Mouse (Mus musculus): Measurements from ENCODE around the gene Kcnj4.

The Kcnj4 gene

GRCm38 (mm10) chr15:79504707-79505452 is at the start of gene Kcnj4:
Gene Kcnj4, minus strand, starts transcription at chr15:79505241.
- no peak for DNase-seq (ENCODE audit: low spot score in 2 of 2)

GRCm38 (mm10) chr15:79552566-79552965 is 47.5 kb upstream of the Kcnj4 start:
- DNase-seq (ENCODE audit: low spot score in 2 of 2), result no peak

DNA sequence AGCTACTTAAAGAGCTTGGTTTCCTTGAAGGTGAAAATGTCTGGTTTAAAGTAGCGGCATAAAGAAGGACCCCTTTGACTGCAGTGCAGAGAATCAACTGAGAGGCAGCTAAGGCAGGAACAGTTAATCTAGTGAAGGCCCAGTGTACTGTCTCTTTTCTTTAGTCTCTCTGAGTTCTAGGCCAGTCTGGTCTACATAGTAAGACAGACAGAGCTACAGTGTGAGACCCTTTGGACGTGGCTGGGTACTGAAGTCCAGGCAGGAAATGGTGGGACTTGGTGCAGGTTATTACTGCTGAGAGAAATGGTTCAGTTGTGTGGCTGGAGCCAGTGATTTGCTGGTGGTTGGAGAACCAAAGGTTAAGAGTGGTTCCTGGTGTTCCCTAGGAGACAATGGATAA is 43.2 kb upstream of the Kcnj4 start:
- DNase-seq (ENCODE audit: low spot score in 2 of 2), result no peak

DNA sequence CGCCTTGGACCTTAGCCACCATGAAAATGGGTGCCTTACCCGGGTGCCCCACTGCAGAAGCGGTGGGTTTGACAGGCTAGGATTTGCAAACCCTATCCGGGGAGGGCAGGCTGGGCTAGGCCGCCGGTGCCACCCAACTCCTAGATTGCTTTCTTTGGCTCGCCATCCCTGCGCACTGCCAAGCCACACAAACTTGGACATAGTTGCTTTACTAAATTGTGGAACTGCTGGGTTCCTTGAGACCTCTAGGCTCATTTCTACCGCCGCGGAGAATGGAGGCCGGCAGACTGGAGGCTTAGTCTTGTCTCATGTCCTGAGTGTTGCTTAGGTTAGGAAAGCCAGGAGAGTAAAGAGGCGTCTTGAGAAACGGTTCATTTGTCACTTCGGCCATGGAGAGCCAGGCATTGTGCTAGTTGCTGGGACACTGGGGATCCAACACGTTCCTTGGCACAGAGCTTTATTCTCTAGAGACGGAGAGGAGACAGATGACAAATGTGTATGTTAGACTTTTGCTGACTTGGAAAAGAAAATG is 42.3 kb upstream of the Kcnj4 start:
- DNase-seq (ENCODE audit: low spot score in 2 of 2), result no peak

GRCm38 (mm10) chr15:79546410-79547288 is 41.6 kb upstream of the Kcnj4 start, which contains the start of gene Ddx17:
Gene Ddx17, minus strand, starts transcription at chr15:79546741.
- peak; percentile 93 to 98 for DNase-seq (ENCODE audit: low spot score in 2 of 2)

GRCm38 (mm10) chr15:79545921-79546399 is 40.9 kb upstream of the Kcnj4 start:
- no peak for DNase-seq (ENCODE audit: low spot score in 2 of 2)

DNA sequence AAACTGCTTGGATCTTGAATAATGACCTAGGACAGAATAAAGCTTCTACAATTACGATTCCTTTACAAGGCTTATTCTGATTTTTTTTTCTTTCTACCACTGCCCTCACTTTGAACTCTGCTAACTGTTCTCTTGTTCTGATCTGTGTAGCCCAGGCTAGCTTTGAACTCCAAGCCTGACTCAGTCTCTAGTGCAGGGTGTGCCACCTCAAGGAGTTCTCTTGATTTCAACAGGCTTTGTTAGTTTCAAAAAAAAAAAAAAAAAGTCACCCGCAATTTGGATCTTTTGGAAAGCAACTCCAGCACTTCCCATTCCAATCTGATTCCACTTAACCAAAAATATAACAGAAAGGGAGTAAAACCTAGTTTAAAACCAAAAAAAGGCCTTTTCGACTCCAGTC is 40.5 kb upstream of the Kcnj4 start:
- DNase-seq (ENCODE audit: low spot score in 2 of 2), result no peak

DNA sequence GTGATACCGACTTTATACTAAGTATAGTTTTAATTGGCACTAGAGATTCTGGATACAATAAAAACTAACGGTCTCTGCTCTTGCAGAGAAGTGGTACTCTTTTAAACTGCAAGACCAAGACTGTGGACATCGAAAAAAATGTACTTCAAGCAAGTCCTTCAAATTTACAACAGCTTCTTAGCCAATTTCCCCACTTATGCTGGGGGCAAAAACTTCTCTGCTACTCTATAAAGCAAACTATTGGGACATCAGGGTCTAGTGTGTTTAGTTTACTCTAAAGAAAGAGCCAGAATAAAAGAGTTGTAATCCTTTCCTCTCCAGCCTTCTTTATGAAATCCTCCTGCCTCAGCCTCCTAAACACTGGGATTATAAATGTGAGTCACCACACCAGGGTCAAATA is 38.9 kb upstream of the Kcnj4 start:
- DNase-seq (ENCODE audit: low spot score in 2 of 2), result no peak

DNA sequence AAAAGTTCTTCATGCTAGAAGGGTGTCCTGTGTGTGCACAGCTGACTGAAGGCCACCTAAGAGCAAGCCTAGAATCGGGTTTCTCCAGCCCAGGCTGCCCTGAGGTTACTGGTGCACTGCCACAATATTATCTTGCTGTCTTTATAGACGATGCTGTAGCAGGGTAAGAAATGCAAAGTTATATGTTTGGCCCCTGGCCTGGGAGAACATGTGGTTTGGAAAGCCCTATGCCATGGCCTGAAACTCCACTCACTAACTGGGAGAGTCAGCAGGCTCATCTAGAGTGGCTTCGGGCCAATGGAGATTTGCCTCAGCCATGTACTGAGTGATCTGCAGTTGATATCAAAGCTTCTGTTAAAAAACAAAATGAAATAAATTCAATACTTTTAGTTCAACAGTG is 28.8 kb upstream of the Kcnj4 start:
- no peak for DNase-seq (ENCODE audit: low spot score in 2 of 2)

DNA sequence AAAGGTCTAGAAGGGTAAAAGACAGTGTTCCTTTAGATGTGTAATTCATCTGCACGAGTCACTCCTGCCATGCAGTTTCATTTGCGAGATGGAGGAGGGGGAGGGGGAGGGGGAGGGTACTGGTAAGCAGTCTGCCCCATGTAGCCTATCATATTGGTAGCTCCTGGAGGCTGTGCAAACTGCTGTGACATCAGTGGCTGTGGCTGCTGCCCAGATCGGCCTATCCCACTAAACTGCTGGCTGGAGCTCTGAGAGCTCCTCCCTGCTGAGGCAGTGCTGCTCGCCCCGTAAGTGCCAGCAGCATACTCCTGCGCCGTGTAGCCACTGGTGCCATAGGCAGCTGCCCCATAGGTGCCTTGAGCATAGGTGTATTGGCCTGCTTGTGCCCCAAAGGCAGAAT is 24.9 kb upstream of the Kcnj4 start:
- DNase-seq (ENCODE audit: low spot score in 2 of 2), result no peak

GRCm38 (mm10) chr15:79527991-79528639 is 23.1 kb upstream of the Kcnj4 start:
- DNase-seq (ENCODE audit: low spot score in 2 of 2), result no peak

DNA sequence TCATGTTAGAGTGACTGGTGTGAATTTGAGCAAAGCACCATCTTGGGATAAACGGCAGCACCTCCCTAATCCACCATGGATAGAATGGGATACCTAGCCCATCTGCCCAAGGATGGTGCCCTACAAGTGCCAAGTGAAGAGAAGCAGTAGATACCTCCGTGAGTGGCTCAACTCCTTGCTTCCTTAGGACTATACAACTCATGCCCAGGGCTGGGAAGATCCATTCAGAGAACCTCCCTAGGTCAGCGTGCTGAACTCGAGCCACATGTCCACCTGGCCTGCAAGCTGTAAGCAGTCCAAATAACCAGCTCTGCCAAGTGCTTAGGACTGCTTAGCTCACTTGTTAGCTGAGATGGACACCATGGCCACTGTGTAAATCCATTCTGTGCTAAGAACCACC is 22.2 kb upstream of the Kcnj4 start:
- no peak for DNase-seq (ENCODE audit: low spot score in 2 of 2)

DNA sequence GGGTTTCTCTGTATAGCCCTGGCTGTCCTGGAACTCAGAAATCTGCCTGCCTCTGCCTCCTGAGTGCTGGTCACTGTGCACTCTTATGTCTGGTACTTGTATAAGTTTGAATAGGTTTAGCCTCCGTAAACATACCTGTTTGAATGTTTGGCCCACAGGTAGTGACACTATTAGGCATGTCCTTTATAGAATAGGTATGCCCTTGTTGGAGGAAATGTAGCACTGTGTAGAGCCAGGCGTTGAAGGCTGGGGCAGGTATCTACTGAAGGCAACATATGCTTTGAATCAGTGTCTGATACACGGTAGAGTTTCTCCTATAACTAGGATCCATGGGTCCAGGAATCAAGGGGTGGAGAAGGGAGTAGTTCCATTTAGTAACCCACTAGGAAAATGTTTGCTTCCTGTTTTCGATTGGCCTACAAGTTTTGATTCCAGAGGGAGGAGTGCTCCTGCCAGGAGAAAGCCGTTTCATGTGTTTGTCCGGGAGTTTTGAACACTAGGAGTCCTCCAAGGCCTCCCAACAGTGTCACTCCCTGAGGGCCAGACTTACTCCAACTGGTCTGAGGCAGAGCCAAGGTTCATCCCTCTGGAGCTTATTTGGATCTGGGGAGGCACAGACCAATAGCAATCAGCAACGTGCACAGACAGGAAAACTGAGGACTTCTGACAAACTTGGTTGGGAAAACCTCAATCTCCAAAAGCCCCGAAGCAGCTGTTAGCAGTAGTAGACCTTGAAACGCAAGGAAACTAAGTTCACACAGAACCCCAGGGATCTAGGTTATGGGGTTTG is 21.1 kb upstream of the Kcnj4 start:
- DNase-seq (ENCODE audit: low spot score in 2 of 2), result no peak

- DNase-seq (ENCODE audit: low spot score in 2 of 2), result no peak
Observed at GRCm38 (mm10) chr15:79525564-79525963, 20.5 kb upstream of the Kcnj4 start.

DNA sequence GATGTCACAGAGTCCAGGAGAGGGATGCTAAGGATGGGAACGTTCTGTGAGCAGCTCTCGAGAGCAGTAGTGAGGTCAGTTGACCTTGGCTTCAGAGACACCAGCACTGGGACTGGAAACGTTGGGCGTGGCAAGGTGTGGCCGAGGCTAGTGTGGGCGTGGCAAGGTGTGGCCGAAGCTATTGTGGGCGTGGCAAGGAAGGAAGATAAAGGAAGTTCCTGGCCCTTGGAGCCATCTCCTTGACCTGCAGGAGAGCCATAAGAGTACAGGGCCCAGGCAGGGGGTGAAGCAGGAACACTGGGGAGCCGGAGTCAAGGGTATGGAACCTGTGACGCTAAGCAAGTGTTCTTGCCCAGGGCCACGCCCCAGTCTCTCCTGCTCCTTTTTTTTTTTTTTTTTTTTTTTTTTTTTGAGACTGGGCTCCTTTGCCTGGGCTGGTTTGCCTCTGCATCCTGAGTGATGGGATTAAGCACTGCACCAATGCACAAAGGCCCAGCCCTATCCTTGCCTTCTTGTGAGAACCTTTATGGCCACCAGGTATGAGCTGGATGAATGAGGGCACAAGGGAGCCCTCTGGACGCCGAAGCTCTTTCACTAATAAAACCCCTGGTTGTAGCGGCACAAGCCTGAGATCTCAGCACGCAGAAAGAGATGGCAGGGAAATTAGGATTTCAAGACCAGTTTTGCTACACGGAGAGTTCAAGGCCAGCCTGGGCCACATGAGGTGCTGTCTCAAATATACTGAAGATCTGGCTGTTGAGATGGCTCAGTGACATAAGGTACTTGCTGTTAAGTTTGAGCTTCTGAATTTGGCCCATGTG is 14.6 kb upstream of the Kcnj4 start:
- DNase-seq (ENCODE audit: low spot score in 2 of 2), result no peak

DNA sequence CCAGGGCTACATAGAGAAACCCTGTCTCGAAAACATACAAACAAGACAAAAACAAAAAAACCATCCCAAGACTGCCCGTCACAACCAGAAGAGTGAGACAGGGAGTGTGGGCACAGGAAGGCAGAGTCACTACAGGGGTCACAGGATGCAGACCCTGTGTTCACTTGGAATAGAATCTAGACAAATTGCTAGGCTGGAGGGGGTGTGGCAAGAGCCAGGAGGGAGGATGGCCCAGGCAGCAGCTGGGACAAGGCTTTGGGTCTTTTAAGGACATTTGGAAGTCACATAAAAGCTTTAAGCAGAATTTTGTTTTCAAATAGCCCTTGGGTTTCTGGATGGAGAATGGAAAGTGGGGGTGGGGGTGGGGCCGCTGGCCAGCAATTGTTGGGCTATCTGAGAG is 13.5 kb upstream of the Kcnj4 start:
- no peak for DNase-seq (ENCODE audit: low spot score in 2 of 2)

- DNase-seq (ENCODE audit: low spot score in 2 of 2), result no peak
Observed at GRCm38 (mm10) chr15:79517710-79518109, 12.7 kb upstream of the Kcnj4 start.

DNA sequence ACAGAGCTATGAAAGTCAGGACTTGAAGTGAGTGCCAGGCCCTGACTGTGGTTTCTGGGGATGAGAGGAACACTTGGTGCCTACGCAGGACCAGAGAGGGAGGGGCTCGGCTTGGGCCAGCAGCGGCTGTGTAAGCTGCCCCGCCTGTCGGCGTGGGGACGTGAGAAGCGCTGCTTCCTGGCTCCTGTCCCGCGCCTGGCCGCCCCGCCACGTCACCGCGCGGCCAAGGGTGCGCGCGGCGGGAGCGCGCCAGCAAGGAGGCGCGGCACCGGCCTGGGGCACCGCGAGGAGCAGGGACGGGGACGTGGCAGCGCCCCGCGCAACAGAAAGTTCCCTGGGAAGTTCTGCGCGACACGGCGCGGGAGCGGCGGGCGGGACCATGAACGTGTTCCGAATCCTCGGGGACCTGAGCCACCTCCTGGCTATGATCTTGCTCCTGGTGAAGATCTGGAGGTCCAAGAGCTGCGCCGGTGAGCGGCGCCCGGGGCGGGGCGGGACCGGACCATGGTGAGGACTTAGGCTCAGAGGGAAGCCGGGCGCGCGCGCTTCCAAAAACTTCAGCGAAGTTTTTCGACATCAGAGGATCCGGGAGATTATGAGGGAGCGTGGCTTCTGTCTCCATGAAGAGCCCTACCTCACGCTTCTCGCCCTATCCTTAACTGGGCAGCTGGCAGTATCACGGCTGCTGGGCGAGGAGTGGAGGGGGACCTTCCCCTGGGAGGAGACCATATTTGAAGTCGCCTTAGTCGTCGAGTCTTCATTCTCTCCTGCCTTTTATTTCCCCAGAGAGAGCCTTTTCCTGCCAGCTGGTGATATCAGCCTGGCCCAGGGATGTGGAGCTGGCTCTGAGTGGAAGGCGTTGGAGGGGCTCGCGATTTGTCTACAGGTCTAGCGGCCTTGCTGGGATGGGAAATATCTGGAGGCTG is 11.4 kb upstream of the Kcnj4 start, which contains the start of gene Kdelr3:
Kdelr3 (plus strand) TSS at position 241 of the 926 bp plus-strand sequence.
- peak in 1 of 2 experiments; percentile 26 for DNase-seq (ENCODE audit: low spot score in 2 of 2)

GRCm38 (mm10) chr15:79513940-79514339 is 8.9 kb upstream of the Kcnj4 start:
- peak; percentile 8 to 20 for DNase-seq (ENCODE audit: low spot score in 2 of 2)

Data from thymus, postnatal 10 days (tissue).